Comparison of ENCODE assay signal across 15 mouse cellular contexts in the genomic region with DNA sequence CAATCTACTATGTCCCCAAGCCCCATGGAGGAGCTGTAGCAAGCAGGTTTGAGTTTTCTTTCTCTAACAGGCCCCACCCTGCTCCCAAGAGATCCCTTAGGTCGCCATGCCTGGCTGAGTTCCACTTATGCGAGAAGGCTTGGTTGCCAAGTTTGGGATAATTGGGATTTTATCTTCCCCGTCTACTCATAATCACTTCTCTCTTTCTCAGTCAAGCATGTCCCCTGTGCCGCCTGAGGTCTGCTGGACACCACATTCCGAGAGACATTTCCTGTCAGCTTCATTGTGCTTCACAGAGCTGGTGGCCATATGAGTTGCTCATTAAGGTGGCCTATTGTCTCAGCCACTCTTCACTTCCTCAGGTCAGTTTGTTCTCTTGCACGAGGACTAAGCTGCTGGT.
A peak's percentile ranks its signal among the peaks of the same experiment; 100 is the strongest.
DNase-seq lines count a peak whose midpoint lies in the region; ATAC-seq and TF ChIP-seq lines count a peak whose summit lies in the region.
"Had no signal": no experiment of that assay in that cellular context is flagged by ENCODE, and none has a peak within 500 bp of the region (broad histone marks: within the 10 kb centered on the region; RNA-seq: fewer than 3 reads in every experiment).

No protein-coding gene starts in this region.

- no peaks in the 10 kb centered on the region for H3K4me1 ChIP-seq in stomach, postnatal 0 days (replicated peaks; ENCODE audit: control insufficient read depth, insufficient read depth)
- H3K4me1 ChIP-seq: stomach, embryonic 15.5 days had no signal

- H3K4me3 ChIP-seq in stomach, postnatal 0 days (ENCODE audit: low read depth, low read length), result no peak overlapping the region
- H3K4me3 ChIP-seq: midbrain, embryonic 15.5 days; neural tube, embryonic 12.5 days; stomach, embryonic 15.5 days had no signal

- TF ChIP-seq CTCF in stomach, postnatal 0 days (IDR thresholded peaks at IDR 0.05; ENCODE audit: low read depth), result no peak

- H3K27ac ChIP-seq in stomach, postnatal 0 days (replicated peaks), result no peak overlapping the region
- H3K27ac ChIP-seq: midbrain, embryonic 15.5 days; neural tube, embryonic 12.5 days; stomach, embryonic 15.5 days had no signal

- H3K36me3 ChIP-seq in stomach, postnatal 0 days (ENCODE audit: control insufficient read depth, insufficient read depth, low read length), result no peaks in the 10 kb centered on the region
- H3K36me3 ChIP-seq: midbrain, embryonic 15.5 days; neural tube, embryonic 12.5 days; stomach, embryonic 15.5 days had no signal

- no peaks in the 10 kb centered on the region for H3K27me3 ChIP-seq in stomach, postnatal 0 days (ENCODE audit: control insufficient read depth, insufficient read depth, low read length)
- H3K27me3 ChIP-seq: midbrain, embryonic 15.5 days; neural tube, embryonic 12.5 days; stomach, embryonic 15.5 days had no signal

- H3K9ac ChIP-seq in stomach, postnatal 0 days (ENCODE audit: low read length), result no peak overlapping the region
- H3K9ac ChIP-seq: midbrain, embryonic 15.5 days; neural tube, embryonic 12.5 days; stomach, embryonic 15.5 days had no signal

- TF ChIP-seq EP300 in stomach, postnatal 0 days (optimal IDR thresholded peaks at IDR 0.05), result no peak

- no peaks in the 10 kb centered on the region for H3K9me3 ChIP-seq in stomach, postnatal 0 days (ENCODE audit: control insufficient read depth, low read length)
- H3K9me3 ChIP-seq: midbrain, embryonic 15.5 days; neural tube, embryonic 12.5 days; stomach, embryonic 15.5 days had no signal

- no peak overlapping the region for H3K4me2 ChIP-seq in stomach, postnatal 0 days (replicated peaks; ENCODE audit: low read depth)
- H3K4me2 ChIP-seq: midbrain, embryonic 15.5 days; neural tube, embryonic 12.5 days; stomach, embryonic 15.5 days had no signal

- ATAC-seq in stomach, postnatal 0 days (ENCODE audit: low FRiP score, low TSS enrichment), result no peak
- ATAC-seq: midbrain, embryonic 15.5 days had no signal

- 54% methylated on average over 6 of the region's 6 CpGs for WGBS in stomach, postnatal 0 days

- DNase-seq in embryo, embryonic 10 days (ENCODE audit: low spot score), result peak; percentile 48
- no peak for DNase-seq in embryo, embryonic 11 days
- peak; percentile 4 for DNase-seq in brain, adult 2 months (ENCODE audit: low read depth, low spot score)
- DNase-seq in heart, postnatal 4 days, result peak; percentile 13
- peak; percentile 48 for DNase-seq in kidney, postnatal 14 days
- no peak for DNase-seq in spleen, adult 12 weeks (ENCODE audit: low spot score)
- DNase-seq in stomach, postnatal 0 days (ENCODE audit: low spot score), result no peak
- DNase-seq in right cerebral cortex, postnatal 25 days, result no peak
- DNase-seq: adrenal gland, postnatal 10 days; cerebellum, adult 11-12 months; lung, postnatal 4 days; right cerebral cortex, postnatal 4 days had no signal

Comparison
In these comparisons a context has a peak if more than half of its experiments do, and no peak if none do; other contexts are left out.
1. DNase-seq: peak in embryo, embryonic 10 days (single experiment), brain, adult 2 months (single experiment), heart, postnatal 4 days (single experiment) and kidney, postnatal 14 days (single experiment); none in embryo, embryonic 11 days (single experiment), spleen, adult 12 weeks (single experiment), stomach, postnatal 0 days (single experiment) and right cerebral cortex, postnatal 25 days (single experiment).